Mouse (Mus musculus): ENCODE measurements around the gene Olfm4. TPM values are rescaled to one million over a fixed set of nuclear protein-coding genes. Genes with fewer than 3 reads are reported as not detected.

Gene Olfm4
- polyA plus RNA-seq, 1 experiment from 2014 or later: 6.3 TPM

DNA sequence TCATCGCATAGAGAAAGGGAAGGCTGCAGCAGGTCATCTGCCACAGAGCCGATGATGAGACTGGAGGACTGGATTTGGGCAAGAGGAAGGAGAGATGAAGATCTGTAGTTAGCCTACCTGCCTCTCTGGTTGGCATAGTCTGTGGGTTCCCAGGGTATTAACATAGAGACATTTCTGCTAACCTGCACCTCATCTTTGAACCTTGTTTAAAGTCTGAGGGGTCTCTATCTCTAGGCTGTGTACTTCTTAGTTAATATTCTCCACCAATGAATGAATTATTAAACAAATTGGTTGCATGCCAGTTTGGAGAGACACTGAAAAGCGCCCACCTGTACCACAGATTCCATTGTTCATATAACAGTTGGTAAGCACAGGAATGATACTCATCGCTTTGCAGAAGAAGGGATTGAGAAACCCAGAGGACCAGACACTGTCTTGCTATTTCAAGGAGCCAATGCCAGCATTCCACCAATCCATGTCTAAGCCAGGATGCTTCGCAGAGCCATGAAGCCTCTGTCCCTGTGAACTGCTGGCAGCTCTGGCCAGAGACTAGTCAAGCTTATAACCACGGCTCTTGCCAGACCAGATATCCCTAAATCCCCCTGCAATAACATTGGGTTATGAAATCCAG is 62.3 kb downstream of the Olfm4 start:
- Histone ChIP-seq H3K36me3 (no peaks in the 10 kb centered on the region), H3K9ac (no peak overlapping the region), H3K4me1 (no peaks in the 10 kb centered on the region), H3K27ac (no peak overlapping the region), H3K4me2 (no peak overlapping the region), H3K4me3 (no peak overlapping the region), H3K9me3 (replicated peaks) (no peaks in the 10 kb centered on the region), H3K27me3 (replicated peaks) (no peaks in the 10 kb centered on the region)
- no peak for ATAC-seq
- WGBS (ENCODE audit: insufficient replicate concordance): 76% methylated on average over 6 of the region's 6 CpGs

DNA sequence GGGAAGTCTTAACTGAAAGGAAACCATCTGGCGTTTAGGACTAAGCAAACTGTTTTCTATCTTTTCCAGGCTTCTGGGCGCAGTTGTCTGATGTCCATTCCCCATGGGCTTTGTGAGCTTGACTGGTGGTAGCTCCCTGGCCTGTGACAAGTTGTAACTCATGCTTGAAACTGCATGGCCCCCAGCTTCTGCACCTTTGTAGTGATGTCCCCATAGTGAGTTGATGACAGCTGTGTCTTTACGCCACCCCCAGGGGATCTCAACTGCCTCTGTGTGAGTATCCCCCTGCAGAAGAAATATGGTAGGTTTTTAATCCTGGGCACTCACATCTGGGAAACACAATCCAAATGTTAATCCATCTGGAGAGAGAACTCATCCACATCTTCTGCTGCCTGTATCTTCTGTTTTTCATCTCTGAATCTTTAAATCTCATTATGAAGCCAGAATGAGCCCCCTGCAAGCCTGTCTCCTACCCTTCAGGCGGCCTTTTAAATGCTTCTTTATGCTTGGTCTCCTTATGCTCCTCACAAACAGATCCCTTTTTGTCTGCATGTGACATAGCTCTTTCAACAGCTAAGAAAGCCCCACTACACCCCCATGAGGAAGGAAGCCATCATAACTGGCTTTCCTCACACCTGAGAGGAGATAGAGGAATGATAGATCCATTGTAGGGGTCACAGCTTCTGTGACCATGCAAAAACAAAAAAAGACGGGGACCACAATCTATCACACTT is 63.7 kb downstream of the Olfm4 start:
- Histone ChIP-seq H3K9me3 (replicated peaks) (no peaks in the 10 kb centered on the region), H3K27ac (no peak overlapping the region), H3K4me1 (no peaks in the 10 kb centered on the region), H3K27me3 (replicated peaks) (no peaks in the 10 kb centered on the region), H3K36me3 (no peaks in the 10 kb centered on the region), H3K4me2 (no peak overlapping the region), H3K9ac (no peak overlapping the region), H3K4me3 (no peak overlapping the region)
- no peak for ATAC-seq
- 50% methylated on average over 5 of the region's 5 CpGs for WGBS (ENCODE audit: insufficient replicate concordance)

DNA sequence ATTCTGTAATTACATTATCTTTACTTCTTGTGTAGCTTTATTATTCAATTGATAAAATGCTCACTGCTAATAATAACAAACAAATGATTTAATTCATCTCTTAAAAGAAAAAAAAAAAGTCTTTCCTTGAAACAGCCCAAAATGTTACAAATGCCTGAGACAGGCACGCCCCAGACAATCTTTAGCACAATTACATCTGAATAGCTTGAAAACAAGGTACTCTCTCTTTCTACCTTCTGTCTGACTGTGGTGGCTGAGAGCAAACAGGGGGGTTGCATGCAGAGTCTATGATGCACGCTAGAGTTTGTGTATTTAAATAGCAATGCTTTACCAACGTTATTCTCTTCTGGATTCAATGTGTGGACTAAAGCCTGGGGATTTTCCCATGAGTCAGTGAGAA is 71.8 kb downstream of the Olfm4 start:
- Histone ChIP-seq H3K9ac (no peak overlapping the region), H3K27ac (no peak overlapping the region), H3K36me3 (no peaks in the 10 kb centered on the region), H3K27me3 (replicated peaks) (no peaks in the 10 kb centered on the region), H3K4me2 (no peak overlapping the region), H3K4me3 (no peak overlapping the region), H3K4me1 (no peaks in the 10 kb centered on the region), H3K9me3 (replicated peaks) (no peaks in the 10 kb centered on the region)
- 55% methylated on average over 3 of the region's 3 CpGs for WGBS (ENCODE audit: insufficient replicate concordance)
- ATAC-seq: no peak

DNA sequence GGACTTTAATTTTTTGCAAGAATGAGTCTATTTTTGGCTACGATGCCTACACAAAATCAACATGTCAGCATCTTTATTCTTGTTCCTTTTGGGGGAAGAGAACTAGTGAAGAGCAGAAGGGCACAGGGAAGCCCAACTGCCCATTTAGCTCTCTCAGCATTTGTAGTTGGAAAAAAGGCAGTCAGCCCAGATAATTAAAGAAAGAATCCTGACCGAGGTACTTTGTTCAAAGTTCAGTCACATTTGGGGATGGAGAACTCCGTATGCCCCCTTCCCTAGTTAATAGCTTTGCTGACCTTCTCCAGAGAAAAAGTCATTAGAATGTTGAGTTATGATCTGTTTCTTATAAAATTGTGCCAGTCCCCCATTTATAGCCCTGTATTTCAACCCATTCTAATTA is 77.8 kb downstream of the Olfm4 start:
- Histone ChIP-seq H3K9me3 (replicated peaks) (no peaks in the 10 kb centered on the region), H3K4me3 (no peak overlapping the region), H3K4me2 (no peak overlapping the region), H3K9ac (no peak overlapping the region), H3K27ac (no peak overlapping the region), H3K4me1 (no peaks in the 10 kb centered on the region), H3K27me3 (replicated peaks) (no peaks in the 10 kb centered on the region), H3K36me3 (no peaks in the 10 kb centered on the region)
- ATAC-seq: no peak
- 71% methylated on average over 3 of the region's 3 CpGs for WGBS (ENCODE audit: insufficient replicate concordance)

DNA sequence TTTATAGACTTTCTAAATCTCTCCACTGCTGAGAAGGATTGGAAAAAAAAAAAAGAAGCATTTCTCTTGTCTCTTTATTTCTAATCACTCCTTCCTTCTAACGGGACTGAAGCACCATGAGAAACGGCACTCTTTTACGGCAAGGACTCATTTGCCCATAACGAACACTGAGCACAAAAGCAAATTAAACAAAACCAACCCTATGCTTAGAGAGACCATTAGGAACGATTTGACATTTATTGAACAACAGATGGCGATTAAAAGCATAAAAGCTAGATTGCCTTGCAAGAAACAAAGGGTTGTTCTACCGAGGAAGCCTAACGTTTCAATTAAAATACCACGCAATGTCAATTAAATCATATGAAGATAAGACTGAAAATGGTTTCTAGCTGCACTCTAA is 79.0 kb downstream of the Olfm4 start:
- Histone ChIP-seq H3K27me3 (replicated peaks) (no peaks in the 10 kb centered on the region), H3K4me3 (no peak overlapping the region), H3K36me3 (no peaks in the 10 kb centered on the region), H3K27ac (no peak overlapping the region), H3K4me1 (no peaks in the 10 kb centered on the region), H3K4me2 (no peak overlapping the region), H3K9me3 (replicated peaks) (no peaks in the 10 kb centered on the region), H3K9ac (no peak overlapping the region)
- WGBS (ENCODE audit: insufficient replicate concordance): 71% methylated on average over 9 of the region's 9 CpGs
- no peak for ATAC-seq

DNA sequence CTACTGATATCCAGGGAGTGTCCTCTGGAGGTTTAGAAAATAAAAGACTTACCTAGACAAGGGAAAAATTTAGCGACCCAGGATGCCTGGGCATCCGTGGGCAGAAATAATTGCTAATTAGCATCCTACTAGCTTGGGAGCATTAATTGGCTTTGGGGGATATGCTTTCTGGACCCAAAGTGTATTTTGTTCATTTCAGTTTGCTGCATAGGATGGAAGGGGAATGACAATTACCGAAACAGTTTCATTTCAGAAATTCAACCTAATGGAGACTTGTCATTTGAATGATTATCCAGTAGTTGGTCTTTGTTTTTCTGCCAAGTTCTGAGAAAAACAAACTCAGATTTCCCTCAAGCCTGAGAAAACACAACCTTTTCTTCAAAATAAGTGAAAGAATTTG is 86.7 kb downstream of the Olfm4 start:
- Histone ChIP-seq H3K27me3 (replicated peaks) (no peaks in the 10 kb centered on the region), H3K27ac (no peak overlapping the region), H3K9me3 (replicated peaks) (no peaks in the 10 kb centered on the region), H3K36me3 (no peaks in the 10 kb centered on the region), H3K4me3 (no peak overlapping the region), H3K4me1 (no peaks in the 10 kb centered on the region), H3K9ac (no peak overlapping the region), H3K4me2 (no peak overlapping the region)
- ATAC-seq: no peak
- 71% methylated on average over 3 of the region's 3 CpGs for whole genome bisulfite sequencing (ENCODE audit: insufficient replicate concordance)

Other genes starting within 250 kb of the Olfm4 start
- gene Pcdh8, start 212.8 kb upstream of the Olfm4 start, polyA plus RNA-seq (2016; fragmentation: Nextera tagmentation; extraction: Ambion mirVana): 0.04 TPM in 1 of 2 replicates, not detected in the other

Data from liver, embryonic 12.5 days (tissue).